Mouse (Mus musculus) urinary bladder, postnatal 10 days (tissue): ENCODE results near the gene Fam214a.

Source experiments
- DNase-seq: peaks from one replicate; pipeline ENCODE4 v3.0.0; 2022; ENCODE audit warnings: low spot score

Fam214a gene

DNA sequence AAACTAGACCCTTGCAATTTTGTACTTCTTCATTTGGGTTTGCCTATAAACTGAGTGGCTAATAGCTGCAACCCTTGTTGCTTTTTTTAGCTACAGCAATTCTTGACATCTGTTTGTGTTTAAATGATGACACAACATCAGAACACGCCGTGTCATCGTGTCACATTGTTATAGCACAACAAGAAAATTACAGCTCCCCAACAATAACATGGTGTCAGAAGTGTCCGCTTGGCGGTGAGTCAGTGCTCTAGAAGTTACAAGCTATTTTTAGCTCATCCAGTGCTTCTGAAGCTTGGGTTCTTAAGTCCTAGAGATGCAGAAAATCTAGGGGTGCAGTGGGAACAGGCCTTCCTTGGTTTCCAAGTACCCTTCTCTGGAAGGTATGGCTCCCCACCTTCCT is 578 bp upstream of the Fam214a start:
- no peak for DNase-seq

DNA sequence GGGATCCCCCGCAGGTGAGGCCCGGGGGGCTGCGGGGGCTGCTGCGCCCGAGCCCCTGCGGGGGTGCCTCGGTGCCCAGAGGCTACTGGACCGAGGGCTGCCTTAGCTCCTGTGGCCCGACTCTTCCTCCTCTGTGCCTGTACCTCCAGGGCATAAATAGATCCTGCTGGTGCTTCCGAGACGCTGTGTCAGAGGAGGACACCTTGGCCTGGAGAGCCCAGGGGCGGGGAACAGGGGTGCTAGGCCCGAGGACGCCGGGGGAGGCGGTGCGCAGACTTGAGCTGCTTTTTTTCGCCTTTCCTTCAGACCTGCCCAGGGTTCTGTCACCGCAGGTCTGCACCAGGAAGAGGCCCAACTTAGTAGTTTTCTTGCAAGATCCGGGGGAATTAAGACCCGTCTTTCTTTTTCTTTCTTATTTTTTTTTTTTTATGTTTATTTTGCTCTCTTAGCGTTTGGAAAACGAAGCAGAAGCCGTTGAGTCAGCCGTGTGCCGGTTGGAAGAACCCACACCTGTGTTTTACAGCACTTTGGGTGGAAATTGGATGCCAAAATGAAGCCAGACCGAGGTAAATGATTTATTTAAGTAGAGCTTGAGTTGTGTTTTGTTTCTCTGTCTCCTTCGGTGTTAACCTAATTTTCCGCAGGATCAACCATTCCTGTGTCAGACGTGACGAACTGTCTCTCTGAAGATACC is 728 bp downstream of the Fam214a start:
- peak; percentile 33 for DNase-seq

DNA sequence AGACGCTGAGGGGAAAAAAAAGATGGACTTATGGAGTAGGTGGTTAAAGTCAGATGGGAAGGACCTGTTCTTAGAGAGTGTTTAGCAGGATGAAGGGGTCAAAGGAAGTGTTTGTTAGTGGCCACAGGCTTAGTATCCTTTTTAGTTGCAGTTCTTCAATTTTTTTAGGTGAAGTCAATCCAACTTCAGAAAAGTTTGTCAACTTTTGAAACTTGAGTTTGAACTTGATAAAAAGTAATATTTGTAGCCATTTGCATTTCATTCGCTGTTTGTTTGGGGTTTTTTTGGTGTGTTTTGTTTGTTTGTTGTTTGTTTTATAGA is 1.2 kb downstream of the Fam214a start:
- DNase-seq: no peak

DNA sequence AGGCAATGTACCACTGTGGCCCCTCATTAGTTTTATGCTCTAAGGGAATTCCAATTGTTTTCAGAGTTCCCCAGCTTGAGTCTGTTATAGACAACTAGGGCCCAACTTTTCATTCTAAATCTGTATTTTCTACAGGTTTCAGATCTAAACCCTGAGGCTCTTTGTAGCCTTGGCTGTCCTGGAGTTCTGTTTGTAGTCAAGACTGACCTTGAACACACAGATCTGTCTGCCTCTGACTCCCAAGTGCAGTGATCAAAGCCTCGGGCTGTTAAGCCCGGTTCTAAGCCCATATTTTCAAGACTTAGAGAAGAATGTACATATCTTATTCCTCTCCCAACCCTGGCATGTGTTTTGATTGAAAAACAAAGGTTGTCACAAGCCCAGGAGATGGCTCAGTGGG is 1.7 kb downstream of the Fam214a start:
- DNase-seq: no peak

DNA sequence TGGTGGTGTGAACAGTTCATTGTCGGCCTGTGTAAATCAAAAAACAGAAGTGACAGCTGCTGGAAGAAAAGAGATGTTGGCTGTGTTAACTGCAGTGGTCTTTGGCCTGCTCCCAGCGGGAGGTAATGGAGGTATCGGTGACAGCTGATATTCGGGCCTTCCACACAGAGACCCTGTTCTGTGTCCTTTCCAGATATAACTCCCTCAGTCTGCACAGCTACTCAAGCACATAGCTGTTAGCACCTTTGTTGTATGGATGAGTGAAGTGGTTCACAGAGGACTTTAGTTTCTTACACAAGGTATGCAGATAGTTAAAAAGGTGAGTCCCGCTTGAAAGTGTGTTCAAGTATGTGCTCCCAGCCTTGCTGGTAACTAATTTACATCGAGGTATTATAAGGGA is 7.9 kb downstream of the Fam214a start:
- no peak for DNase-seq

DNA sequence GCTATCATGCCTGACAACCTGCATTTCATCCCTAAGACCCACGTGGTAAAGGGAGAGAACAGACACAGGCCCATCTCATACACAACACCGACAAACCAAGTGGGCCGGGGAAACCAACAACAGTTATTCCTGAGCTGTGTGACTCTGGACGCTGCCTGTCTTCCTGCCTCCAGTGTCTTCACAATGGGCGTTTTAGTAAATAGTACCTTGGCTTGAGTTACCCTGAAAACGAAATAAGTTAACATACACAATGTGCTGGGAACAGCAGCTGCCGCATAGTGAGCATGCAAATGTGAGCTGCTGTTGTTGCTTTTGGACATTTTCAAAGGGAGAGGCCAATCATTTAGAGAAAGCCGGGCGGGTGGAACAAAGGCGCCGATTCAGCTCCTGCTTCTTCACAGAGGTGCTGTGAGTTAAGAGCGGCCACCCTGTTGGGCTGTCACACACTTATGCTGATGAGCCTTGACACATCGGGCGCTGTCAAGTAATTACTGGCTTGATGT is 8.4 kb downstream of the Fam214a start:
- no peak for DNase-seq

DNA sequence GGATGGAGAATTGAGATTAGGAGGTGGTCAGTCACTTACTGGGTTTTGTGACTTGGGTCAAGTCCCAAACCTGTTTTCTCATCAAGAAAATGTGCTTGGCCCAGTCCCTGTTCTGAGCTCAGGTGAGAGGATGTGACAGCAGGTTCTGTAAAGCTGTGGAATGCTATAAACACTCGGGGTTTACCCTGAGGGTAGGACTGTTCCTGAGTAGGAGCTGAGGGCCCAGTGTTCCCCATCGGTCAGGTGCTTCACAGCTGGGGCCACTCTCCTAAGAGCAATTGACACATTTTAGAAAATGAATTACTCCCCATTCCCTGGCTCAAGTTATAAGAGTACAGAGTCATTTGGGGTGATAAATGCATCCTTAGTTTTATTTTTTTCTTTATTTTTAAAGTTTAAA is 11.3 kb downstream of the Fam214a start:
- no peak for DNase-seq

DNA sequence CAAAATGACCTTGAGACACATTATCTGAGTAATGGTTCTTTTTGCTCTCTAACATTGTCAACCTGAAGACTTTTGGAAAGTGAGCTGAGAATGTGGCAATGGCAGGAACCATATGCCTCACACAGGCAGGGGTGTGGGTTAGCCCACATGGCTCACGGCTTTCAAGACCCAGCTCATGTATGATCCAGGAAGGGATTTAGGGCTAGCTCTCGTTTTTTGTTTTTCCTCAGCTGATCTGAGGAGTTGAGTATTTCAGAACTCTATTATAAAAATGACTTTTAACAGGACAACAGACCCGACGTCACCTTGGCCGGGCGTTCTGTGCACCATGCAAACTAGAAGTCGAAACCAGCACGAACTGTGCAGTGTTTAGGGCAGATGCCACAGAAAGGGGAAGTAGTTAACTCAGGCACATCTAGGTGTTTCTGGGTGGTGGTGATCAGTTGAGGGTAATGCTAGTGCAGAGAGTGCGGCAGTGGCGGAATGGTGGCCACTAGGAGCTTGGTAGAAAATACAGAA is 12.2 kb downstream of the Fam214a start:
- DNase-seq: no peak

DNA sequence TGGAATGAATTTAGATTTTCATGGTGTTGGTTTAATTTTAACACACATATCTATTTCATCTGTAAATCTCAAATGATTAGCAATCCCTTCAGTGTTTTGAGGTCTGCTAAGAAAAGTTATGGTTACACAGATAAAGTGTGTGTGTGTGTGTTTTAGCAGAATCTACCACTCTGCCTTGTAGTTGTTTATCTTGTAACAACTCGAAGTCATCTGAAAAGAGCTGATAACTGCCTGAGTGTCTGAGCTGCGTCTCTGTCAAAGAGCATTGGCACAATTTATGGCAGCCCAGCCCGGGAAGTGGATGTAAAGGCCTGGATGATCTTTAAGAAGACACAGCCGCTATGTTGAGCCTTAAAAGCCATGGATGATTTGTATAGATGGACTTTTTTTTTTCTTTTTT is 13.5 kb downstream of the Fam214a start:
- DNase-seq: no peak

DNA sequence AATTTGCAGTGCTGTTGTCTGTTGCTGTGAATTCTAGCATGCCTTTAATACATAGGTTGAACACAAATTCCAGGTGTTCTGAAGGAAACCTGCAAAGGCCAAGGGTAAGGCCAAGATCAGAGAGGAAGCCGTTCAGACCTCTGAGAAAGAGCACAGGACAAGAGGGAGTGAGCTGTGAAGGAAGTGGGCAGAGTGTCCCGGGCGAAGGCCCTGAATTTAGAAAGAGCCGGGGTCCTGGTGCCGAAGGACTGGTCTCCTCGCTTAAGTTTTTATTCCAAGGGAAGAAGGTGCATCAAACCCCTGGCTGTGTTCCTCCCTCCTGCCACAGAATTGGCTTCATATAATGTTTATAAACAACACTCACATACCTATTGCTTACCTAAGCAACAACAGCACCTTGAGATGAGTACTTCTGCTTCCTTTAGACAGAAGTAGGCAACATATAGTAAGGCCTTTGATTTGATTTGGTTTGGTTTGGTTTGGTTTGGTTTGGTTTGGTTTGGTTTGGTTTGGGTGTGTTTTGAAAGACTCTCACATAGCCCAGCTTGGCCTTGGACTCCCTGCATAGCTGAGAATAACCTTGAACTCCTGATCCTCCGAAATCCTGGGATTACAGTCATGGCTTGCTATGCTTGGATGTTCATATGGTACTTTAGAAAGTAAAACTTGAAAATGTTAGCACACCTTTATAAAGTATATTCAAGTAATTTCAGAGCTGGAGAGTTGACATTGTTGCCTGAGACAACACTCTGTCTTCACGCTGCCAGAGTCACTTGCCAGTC is 16.2 kb downstream of the Fam214a start:
- DNase-seq: no peak

DNA sequence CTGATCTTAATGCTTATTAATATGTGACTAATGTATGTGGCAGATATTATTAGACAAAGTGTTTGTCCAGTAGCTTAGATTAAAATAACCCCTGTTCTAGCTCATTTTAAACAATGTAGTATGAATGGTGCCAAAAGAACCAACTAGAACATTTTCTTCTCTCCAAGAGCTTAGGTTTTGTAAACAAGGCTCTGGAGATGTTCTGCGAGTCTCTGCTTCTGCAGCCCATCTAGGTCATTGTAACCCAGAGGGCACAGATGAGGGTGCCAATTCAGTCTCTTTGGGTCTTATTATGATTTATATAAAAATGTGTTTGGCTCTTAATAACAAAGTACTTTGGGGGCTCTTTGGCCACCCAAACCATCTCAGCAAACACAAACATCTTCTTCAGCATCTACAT is 17.9 kb downstream of the Fam214a start:
- no peak for DNase-seq

DNA sequence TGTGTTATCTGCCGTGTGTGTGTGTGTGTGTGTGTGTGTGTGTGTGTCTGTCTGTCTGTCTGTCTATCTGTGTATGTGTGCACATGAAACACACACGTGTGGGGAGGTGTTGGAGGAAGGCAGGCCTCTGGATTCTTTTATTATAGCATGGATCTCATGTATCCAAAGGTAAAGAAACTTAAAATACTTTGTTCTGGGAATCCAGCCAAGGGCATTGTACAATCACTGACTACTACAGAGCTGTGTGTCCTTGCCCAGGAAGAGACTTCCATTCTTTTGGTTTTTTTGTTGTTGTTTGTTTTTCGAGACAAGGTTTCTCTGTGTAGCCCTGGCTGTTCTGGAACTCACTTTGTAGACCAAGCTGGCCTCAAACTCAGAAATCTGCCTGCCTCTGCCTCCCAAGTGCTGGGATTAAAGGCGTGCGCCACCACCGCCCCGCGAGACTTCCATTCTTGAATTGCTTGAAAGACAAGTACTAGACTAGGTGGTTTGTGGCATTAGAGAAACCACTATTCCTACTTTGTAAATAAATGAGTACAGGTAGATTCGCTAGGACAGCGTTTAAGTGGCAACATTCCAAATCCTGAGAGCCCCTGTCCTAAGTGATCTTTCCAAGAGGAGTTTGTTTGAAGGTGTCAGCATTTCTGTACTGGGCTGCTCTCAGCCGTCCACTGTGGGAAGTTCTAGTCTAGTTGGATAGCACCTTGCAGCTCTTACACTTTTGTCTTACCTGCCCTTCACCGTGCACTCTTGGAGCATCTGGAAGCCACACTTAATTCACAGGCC is 18.7 kb downstream of the Fam214a start:
- no peak for DNase-seq

DNA sequence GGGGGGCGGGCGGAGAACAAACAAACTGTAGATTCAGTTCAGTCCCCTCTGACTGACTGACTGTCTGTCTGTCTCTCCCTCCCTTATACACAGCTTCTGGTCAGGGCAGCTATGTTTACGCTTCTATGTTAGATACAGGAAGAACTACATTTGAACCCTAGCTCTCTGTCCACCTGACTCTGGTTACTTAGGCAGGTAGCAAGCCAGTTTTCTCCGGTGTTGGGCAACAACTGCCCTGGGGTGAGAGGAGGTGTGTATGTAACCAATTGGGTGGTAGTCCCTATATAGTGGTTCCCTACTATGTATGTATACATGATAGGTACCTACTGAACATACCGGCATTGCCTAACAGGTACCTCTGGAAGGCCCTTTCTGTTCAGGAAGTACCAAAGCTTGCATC is 20.1 kb downstream of the Fam214a start:
- no peak for DNase-seq

DNA sequence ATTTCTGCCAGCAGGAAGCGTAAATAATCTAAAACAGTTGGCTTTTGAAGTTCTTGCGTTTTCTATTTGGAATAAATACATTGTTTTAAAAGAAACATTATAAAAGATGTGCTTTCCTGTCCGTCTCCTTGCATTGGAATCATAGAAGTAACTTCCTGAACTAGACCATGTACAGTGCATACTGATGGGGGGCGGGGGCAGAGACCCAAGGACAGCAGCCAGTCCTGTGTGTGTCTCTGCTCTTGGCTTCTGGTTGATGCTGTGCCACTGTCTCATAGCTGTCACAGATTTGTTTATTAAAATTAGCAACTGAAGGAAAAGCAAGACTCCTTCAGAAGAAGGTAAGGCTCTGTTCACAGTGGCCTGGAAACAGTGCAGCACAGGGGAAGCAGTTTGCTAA is 20.5 kb downstream of the Fam214a start:
- no peak for DNase-seq

DNA sequence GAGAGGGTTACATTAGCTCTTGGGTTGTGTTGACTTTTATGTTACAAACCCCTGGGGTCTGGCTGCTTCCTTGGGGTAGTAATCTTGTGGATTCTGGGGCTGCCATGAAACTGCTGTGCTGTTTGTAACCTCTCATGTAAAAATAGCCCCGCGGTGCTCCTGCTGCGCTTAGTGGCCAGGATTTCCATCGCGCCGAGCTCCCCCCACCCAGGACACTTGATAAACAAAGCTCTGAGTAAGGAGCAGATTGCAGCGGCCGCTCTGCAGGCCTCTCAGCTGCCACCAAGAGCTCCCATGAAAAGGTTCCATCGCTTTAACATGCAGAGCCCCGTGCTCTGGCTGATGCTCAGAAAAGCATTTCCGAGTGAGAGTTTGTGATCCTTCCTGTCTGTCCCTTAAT is 22.1 kb downstream of the Fam214a start:
- no peak for DNase-seq

DNA sequence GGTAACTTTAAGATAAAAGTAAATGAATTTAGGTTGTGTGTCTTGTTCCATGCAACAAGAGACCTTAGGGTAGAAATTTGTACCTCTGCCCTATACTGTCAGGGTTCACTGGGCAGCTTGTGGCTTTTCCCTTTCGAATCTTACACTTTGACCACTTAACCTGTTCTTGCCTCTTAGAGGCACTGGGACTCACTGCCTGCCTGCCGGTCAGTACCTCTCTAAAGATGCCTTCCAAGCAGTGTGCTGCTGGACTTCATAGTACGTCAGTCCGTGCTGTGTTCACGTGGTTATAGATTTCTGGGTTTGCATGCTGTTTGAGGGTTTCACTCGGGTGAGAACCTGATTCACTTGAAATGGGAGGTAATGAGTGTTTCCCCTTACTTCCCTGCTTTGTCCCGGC is 22.7 kb downstream of the Fam214a start:
- no peak for DNase-seq

DNA sequence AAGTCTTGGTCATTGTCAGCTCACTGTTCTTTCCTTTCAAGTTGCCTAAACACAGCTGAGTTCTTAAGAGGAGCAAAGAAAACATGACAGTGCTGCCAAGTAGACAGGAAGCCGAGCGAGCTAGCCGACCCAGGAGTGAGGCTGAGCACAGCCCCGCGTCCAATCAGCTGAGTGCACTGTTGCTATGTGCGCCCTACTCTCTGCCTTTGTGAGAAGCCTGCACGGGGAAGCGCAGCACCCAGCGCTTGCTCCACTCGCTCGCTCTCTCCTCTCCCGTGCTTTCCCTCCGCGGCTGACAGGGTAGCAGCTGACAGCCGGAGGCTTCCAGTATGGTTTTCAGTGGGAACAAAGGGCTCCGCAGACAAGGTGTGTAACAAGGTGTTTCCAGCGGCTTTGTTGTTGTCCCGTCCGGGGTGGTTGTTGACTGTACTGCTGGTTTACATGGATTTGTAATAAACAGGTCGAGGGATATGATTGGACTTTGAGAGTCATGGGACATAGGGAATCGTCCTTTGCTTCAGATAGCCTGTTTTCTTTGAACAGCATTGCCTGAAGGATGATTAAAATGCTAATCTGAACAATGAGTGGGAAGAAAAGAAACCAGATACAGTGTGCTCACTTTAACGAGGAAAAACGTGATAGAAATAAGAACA is 23.4 kb downstream of the Fam214a start:
- DNase-seq: peak; percentile 33

DNA sequence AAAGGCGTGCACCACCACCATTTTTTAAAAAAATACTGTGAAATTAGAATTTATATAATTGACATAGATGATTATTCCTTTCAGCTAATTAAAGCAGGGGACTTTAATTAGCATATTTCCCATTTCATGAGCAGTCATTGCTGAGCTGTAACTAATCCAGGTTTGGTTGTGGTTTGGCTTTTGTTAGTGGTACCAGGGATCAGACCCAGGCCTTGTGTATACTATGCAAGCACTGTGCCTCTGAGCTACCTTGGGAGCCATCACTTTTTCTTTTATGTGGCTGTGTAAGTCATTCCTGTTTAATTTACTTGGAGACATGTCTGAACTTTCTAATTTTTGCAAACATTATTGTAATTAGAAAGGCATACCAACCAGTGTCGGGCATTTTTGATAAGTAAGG is 24.6 kb downstream of the Fam214a start:
- DNase-seq: no peak

DNA sequence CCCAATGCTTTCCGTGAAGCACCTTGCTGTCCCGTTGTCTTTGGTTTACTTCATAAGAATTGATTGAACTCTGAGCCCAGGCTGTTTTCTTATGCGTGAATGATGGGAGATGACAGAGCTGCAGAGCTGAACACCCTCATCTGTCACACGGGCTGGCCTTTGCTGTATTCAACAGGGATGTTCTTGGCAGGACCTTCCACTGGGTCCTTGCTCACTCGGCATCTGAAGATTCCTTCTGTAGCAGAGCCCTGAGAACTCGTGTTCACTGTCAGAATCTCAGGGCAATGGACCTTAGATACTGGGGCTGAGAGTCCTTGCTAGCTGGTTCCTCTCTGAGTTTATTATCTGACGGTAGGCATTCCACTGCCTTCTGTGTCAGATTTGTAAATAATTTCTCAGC is 25.3 kb downstream of the Fam214a start:
- no peak for DNase-seq

DNA sequence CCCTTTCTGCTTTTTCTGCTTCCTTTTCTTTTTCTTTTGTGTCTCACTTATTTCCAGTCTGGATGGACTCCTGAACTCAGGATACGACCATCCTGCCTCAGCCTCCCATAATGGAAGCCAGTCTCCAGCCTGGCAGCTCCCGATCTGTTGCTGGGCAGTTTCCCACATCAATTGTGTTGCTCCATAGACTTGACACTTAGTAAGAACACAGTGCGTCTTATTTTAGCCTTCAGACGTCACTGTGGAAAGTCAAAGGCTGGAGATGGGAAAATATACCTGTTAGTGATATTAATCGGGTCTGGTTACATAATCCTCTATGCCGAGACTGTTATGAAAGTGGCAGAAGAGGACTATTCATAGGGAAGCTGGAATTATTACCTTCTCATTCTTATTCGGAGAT is 26.2 kb downstream of the Fam214a start:
- no peak for DNase-seq

DNA sequence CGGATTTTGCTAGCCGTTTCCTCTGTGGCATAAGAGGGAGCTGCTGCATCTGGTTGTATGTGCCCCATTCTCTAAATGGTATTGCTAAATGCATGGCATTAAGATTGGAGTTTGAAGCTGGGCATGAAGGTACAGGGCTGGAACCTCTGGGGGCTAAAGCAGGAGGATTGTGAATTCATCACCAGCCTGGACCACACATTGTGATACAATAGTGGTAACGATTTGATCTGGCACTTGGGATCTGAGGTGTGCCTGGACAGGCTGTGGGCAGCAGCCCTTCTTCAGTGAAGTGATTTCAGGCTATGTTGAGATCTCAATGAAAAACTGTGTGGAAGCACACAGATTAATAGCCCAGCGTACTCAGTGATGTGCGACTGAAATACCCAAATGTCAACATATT is 26.7 kb downstream of the Fam214a start:
- DNase-seq: no peak

DNA sequence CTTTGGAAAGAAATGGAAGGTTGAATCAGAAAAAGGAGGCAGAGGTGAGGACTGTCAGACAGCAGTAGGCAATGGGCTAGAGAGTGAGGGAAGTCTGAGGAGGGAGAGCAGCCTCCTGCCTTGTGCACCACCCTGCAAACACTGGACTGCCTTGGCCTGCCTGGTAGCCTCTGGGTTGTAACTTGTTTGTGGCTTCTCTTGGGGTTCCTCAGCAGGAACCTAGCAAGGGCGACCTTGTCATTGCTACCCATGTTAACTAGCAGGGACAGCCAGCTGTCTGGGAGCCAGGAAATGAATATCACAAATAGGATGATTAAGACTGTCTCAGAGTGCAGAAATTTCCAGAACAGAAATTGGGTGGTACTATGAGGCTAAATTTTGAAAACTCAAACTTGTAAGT is 27.2 kb downstream of the Fam214a start:
- no peak for DNase-seq
